Mouse (Mus musculus): ENCODE measurements at regions not wholly inside any gene's neighbourhood (a gene's known extent, or its start where the extent isn't known, plus 50 kb on each side); places are given as distances from the start of the nearest gene placed in this dataset.
A peak's percentile ranks its signal among the peaks of the same experiment; 100 is the strongest.

DNA sequence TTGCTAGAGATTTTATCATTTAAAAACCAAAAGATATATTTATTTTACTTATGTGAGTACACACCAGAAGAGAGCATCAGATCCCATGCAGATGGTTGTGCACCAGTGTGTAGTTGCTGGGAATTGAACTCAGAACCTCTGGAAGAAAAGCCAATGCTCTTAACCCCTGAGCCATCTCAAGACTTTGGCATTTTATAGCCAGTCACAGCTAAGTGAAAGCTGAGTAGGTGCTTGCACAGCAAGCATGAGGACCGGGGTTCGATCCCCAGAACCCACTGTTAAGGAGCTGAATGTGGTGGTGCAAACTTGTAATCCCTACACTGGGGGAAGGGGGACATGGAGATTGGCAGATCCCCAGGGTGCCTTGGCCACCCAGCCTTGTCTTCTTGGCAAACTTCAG is 325.7 kb upstream of the Runx1 start:
- H3K9ac ChIP-seq (ENCODE audit: low read depth, low read length): no peak overlapping the region
- H3K4me2 ChIP-seq (ENCODE audit: low read depth, low read length): no peak overlapping the region
- no peaks in the 10 kb centered on the region for H3K36me3 ChIP-seq (ENCODE audit: control insufficient read depth, insufficient read depth, low read length)
- no peaks in the 10 kb centered on the region; the same call in 1 of the 2 replicates for H3K4me1 ChIP-seq (ENCODE audit: control insufficient read depth, insufficient read depth, low read length)
- H3K9me3 ChIP-seq (ENCODE audit: control insufficient read depth, low read length): no peaks in the 10 kb centered on the region
- ATAC-seq: no peak
- H3K4me3 ChIP-seq (ENCODE audit: low read length): no peak overlapping the region
- 87% methylated on average over 2 of the region's 2 CpGs for WGBS
- no peak overlapping the region for H3K27ac ChIP-seq (ENCODE audit: low read length)
- 0 out of 2 replicates have a peak, but pooled peaks cover 2% of the 10 kb centered on the region for H3K27me3 ChIP-seq (replicated peaks; ENCODE audit: control insufficient read depth, insufficient read depth, low read length)

DNA sequence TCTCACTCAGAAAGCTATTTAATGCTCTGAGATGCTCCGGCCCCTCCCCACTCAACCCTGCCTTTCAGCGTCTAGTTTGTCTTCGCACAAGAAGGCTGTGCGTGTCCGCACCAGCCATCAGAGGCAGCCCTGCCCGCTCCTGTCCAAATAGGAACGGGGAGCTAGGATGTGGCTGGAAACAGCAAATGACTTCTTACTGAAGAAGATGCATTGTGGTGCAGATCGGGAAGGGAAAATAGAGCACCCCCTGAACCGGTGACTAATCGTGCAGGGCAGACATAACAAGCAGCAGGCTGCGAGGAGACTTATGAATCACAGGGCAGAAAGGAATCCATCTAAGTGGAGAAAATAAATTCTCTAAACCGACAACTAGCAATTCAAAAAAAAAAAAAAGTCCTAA is 324.5 kb upstream of the Runx1 start:
- Histone ChIP-seq H3K27ac (ENCODE audit: low read length) (no peak overlapping the region), H3K4me1 (ENCODE audit: control insufficient read depth, insufficient read depth, low read length) (no peaks in the 10 kb centered on the region; the same call in 1 of the 2 replicates), H3K27me3 (replicated peaks; ENCODE audit: control insufficient read depth, insufficient read depth, low read length) (0 out of 2 replicates have a peak, but pooled peaks cover 2% of the 10 kb centered on the region), H3K4me3 (ENCODE audit: low read length) (no peak overlapping the region), H3K9me3 (ENCODE audit: control insufficient read depth, low read length) (no peaks in the 10 kb centered on the region), H3K4me2 (ENCODE audit: low read depth, low read length) (peak overlapping the region; percentile 30; the same call in 1 of the 2 replicates), H3K9ac (ENCODE audit: low read depth, low read length) (no peak overlapping the region), H3K36me3 (ENCODE audit: control insufficient read depth, insufficient read depth, low read length) (no peaks in the 10 kb centered on the region)
- WGBS: 52% methylated on average over 12 of the region's 12 CpGs
- no peak for ATAC-seq

- ATAC-seq: no peak
- Histone ChIP-seq H3K36me3 (ENCODE audit: control insufficient read depth, insufficient read depth, low read length) (no peaks in the 10 kb centered on the region), H3K9me3 (ENCODE audit: control insufficient read depth, low read length) (no peaks in the 10 kb centered on the region), H3K9ac (ENCODE audit: low read depth, low read length) (no peak overlapping the region), H3K27ac (ENCODE audit: low read length) (no peak overlapping the region), H3K4me2 (ENCODE audit: low read depth, low read length) (no peak overlapping the region), H3K4me1 (ENCODE audit: control insufficient read depth, insufficient read depth, low read length) (no peaks in the 10 kb centered on the region; the same call in 1 of the 2 replicates), H3K4me3 (ENCODE audit: low read length) (no peak overlapping the region), H3K27me3 (replicated peaks; ENCODE audit: control insufficient read depth, insufficient read depth, low read length) (0 out of 2 replicates have a peak, but pooled peaks cover 2% of the 10 kb centered on the region)
- WGBS: 74% methylated on average over 5 of the region's 5 CpGs
These were observed 321.7 kb upstream of the Runx1 start for GRCm38 (mm10) chr16:93147525-93148222.

GRCm38 (mm10) chr16:93146812-93147211 is 320.9 kb upstream of the Runx1 start:
- no peaks in the 10 kb centered on the region for H3K9me3 ChIP-seq (ENCODE audit: control insufficient read depth, low read length)
- no peak overlapping the region for H3K9ac ChIP-seq (ENCODE audit: low read depth, low read length)
- ATAC-seq: no peak
- WGBS: 58% methylated on average over 3 of the region's 3 CpGs
- no peaks in the 10 kb centered on the region; the same call in 1 of the 2 replicates for H3K4me1 ChIP-seq (ENCODE audit: control insufficient read depth, insufficient read depth, low read length)
- H3K27ac ChIP-seq (ENCODE audit: low read length): no peak overlapping the region
- no peak overlapping the region for H3K4me2 ChIP-seq (ENCODE audit: low read depth, low read length)
- H3K36me3 ChIP-seq (ENCODE audit: control insufficient read depth, insufficient read depth, low read length): no peaks in the 10 kb centered on the region
- H3K4me3 ChIP-seq (ENCODE audit: low read length): no peak overlapping the region
- H3K27me3 ChIP-seq (replicated peaks; ENCODE audit: control insufficient read depth, insufficient read depth, low read length): 0 out of 2 replicates have a peak, but pooled peaks cover 2% of the 10 kb centered on the region

DNA sequence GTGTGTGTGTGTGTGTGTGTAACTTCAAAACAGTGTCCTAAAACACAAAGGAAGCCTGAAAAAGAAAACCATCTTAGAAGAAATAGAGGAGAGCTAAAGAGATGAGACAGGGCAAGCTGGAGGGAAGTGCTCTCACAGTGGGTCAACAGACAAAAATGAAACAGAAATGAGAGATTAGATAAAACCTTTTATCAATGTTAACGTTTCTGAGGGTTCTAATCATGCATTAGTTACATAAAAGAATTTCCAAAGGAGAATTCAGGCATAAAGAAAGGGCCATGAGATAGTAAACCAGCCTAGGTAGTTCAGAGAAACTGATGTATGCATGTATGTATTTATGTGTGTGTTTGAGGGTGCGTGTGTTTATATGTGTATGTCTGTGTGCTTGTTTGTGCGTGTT is 319.7 kb upstream of the Runx1 start:
- H3K4me2 ChIP-seq (ENCODE audit: low read depth, low read length): no peak overlapping the region
- no peak overlapping the region for H3K27ac ChIP-seq (ENCODE audit: low read length)
- no peak for ATAC-seq
- H3K36me3 ChIP-seq (ENCODE audit: control insufficient read depth, insufficient read depth, low read length): no peaks in the 10 kb centered on the region
- no peak overlapping the region for H3K4me3 ChIP-seq (ENCODE audit: low read length)
- H3K9me3 ChIP-seq (ENCODE audit: control insufficient read depth, low read length): no peaks in the 10 kb centered on the region
- no peak overlapping the region for H3K9ac ChIP-seq (ENCODE audit: low read depth, low read length)
- H3K4me1 ChIP-seq (ENCODE audit: control insufficient read depth, insufficient read depth, low read length): no peaks in the 10 kb centered on the region; the same call in 1 of the 2 replicates
- 72% methylated on average over 3 of the region's 3 CpGs for WGBS
- H3K27me3 ChIP-seq (replicated peaks; ENCODE audit: control insufficient read depth, insufficient read depth, low read length): 0 out of 2 replicates have a peak, but pooled peaks cover 2% of the 10 kb centered on the region

GRCm38 (mm10) chr16:93144033-93144432 is 318.1 kb upstream of the Runx1 start:
- H3K9me3 ChIP-seq (ENCODE audit: control insufficient read depth, low read length): no peaks in the 10 kb centered on the region
- H3K36me3 ChIP-seq (ENCODE audit: control insufficient read depth, insufficient read depth, low read length): no peaks in the 10 kb centered on the region
- H3K4me1 ChIP-seq (ENCODE audit: control insufficient read depth, insufficient read depth, low read length): no peaks in the 10 kb centered on the region
- H3K27me3 ChIP-seq (replicated peaks; ENCODE audit: control insufficient read depth, insufficient read depth, low read length): 0 out of 2 replicates have a peak, but pooled peaks cover 2% of the 10 kb centered on the region
- no peak overlapping the region for H3K4me2 ChIP-seq (ENCODE audit: low read depth, low read length)
- no peak overlapping the region for H3K4me3 ChIP-seq (ENCODE audit: low read length)
- 90% methylated on average over 5 of the region's 5 CpGs for WGBS
- H3K27ac ChIP-seq (ENCODE audit: low read length): no peak overlapping the region
- ATAC-seq: no peak
- no peak overlapping the region for H3K9ac ChIP-seq (ENCODE audit: low read depth, low read length)

- Histone ChIP-seq H3K9ac (ENCODE audit: low read depth, low read length) (no peak overlapping the region), H3K27me3 (replicated peaks; ENCODE audit: control insufficient read depth, insufficient read depth, low read length) (0 out of 2 replicates have a peak, but pooled peaks cover 2% of the 10 kb centered on the region), H3K27ac (ENCODE audit: low read length) (no peak overlapping the region), H3K4me2 (ENCODE audit: low read depth, low read length) (no peak overlapping the region), H3K4me1 (ENCODE audit: control insufficient read depth, insufficient read depth, low read length) (no peaks in the 10 kb centered on the region), H3K36me3 (ENCODE audit: control insufficient read depth, insufficient read depth, low read length) (no peaks in the 10 kb centered on the region), H3K9me3 (ENCODE audit: control insufficient read depth, low read length) (no peaks in the 10 kb centered on the region), H3K4me3 (ENCODE audit: low read length) (no peak overlapping the region)
- no peak for ATAC-seq
- 72% methylated on average over 10 of the region's 10 CpGs for WGBS
These were observed 317.2 kb upstream of the Runx1 start for GRCm38 (mm10) chr16:93143164-93143563.

DNA sequence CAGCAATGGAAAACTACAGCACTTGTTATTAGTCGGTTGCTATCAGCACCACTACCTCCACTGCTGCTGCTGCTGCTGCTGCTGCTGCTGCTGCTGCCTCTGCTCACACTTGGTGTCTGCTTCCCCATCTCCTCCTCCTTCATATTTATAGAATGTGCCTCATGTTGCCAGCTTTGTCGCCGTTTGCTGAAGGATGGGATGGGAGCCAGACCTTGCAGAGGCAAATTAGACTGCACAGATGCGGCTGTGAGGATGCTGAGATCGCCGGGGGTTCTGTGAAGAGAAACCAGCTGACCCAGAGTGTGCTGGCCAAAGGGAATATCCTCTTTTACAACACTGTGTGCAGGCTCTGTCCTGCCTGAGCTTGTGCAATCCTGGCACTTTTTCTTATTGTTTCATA is 316.0 kb upstream of the Runx1 start:
- no peak overlapping the region for H3K27ac ChIP-seq (ENCODE audit: low read length)
- H3K4me3 ChIP-seq (ENCODE audit: low read length): no peak overlapping the region
- 61% methylated on average over 6 of the region's 6 CpGs for WGBS
- H3K36me3 ChIP-seq (ENCODE audit: control insufficient read depth, insufficient read depth, low read length): no peaks in the 10 kb centered on the region
- no peaks in the 10 kb centered on the region for H3K9me3 ChIP-seq (ENCODE audit: control insufficient read depth, low read length)
- H3K4me1 ChIP-seq (ENCODE audit: control insufficient read depth, insufficient read depth, low read length): no peaks in the 10 kb centered on the region
- no peak overlapping the region for H3K4me2 ChIP-seq (ENCODE audit: low read depth, low read length)
- ATAC-seq: no peak
- H3K27me3 ChIP-seq (replicated peaks; ENCODE audit: control insufficient read depth, insufficient read depth, low read length): no peaks in the 10 kb centered on the region
- H3K9ac ChIP-seq (ENCODE audit: low read depth, low read length): no peak overlapping the region

- Histone ChIP-seq H3K36me3 (ENCODE audit: control insufficient read depth, insufficient read depth, low read length) (no peaks in the 10 kb centered on the region), H3K4me2 (ENCODE audit: low read depth, low read length) (no peak overlapping the region), H3K4me1 (ENCODE audit: control insufficient read depth, insufficient read depth, low read length) (no peaks in the 10 kb centered on the region), H3K27ac (ENCODE audit: low read length) (no peak overlapping the region), H3K9me3 (ENCODE audit: control insufficient read depth, low read length) (no peaks in the 10 kb centered on the region), H3K4me3 (ENCODE audit: low read length) (no peak overlapping the region), H3K9ac (ENCODE audit: low read depth, low read length) (no peak overlapping the region), H3K27me3 (replicated peaks; ENCODE audit: control insufficient read depth, insufficient read depth, low read length) (no peaks in the 10 kb centered on the region)
- 69% methylated on average over 15 of the region's 15 CpGs for WGBS
- no peak for ATAC-seq
These were observed 314.7 kb upstream of the Runx1 start for GRCm38 (mm10) chr16:93140535-93141110.

Measured in intestine, embryonic 16.5 days (tissue).